15 mouse cellular contexts compared by ENCODE assay signal in the genomic region with DNA sequence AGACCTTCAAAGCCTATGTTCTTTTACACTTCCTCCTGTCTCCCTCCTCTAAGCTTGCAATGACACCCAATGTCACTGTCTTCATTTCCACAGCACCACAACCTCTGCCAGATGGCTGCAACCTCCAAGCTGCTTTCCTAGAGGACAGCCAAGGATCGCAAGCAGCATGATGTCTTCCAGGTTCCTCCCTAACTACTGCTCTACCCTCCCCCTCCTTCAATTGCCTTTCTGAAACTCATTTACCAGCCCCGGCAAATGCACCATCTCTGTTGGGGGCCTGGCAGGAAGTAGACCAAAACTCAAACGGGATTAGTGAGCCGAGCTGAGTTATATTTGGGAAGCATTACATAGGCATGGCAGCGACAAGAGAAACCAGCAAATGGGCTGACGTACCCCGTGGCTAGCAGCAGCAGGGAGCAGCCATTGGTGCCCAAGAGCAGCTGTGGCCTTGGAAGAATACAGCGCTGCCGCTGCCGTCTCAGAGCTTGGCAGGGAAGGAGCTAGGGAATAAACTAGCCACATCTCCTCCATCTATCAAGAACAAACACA.
DNase-seq lines count a peak whose midpoint lies in the region; ATAC-seq lines count a peak whose summit lies in the region.
"Had no signal": no experiment of that assay in that cellular context is flagged by ENCODE, and none has a peak within 500 bp of the region (broad histone marks: within the 10 kb centered on the region; RNA-seq: fewer than 3 reads in every experiment).

No protein-coding gene starts in this region.

- peak overlapping the region; percentile 26 for H3K27ac ChIP-seq in hindbrain, embryonic 13.5 days
- H3K27ac ChIP-seq in hindbrain, embryonic 10.5 days = no peak overlapping the region
- H3K27ac ChIP-seq: forebrain, embryonic 12.5 days; midbrain, embryonic 12.5 days; stomach, embryonic 15.5 days had no signal

- WGBS in hindbrain, embryonic 13.5 days = 42% methylated on average over 10 of the region's 10 CpGs
- WGBS in hindbrain, embryonic 10.5 days = 38% methylated on average over 10 of the region's 10 CpGs

- no peaks in the 10 kb centered on the region for H3K36me3 ChIP-seq in hindbrain, embryonic 13.5 days
- no peaks in the 10 kb centered on the region for H3K36me3 ChIP-seq in hindbrain, embryonic 10.5 days
- H3K36me3 ChIP-seq: forebrain, embryonic 12.5 days; midbrain, embryonic 12.5 days; stomach, embryonic 15.5 days had no signal

- no peaks in the 10 kb centered on the region for H3K9me3 ChIP-seq in hindbrain, embryonic 13.5 days
- 0 out of 2 replicates have a peak, but pooled peaks cover 5% of the 10 kb centered on the region for H3K9me3 ChIP-seq in hindbrain, embryonic 10.5 days
- H3K9me3 ChIP-seq: forebrain, embryonic 12.5 days; stomach, embryonic 15.5 days had no signal

- no peak overlapping the region for H3K9ac ChIP-seq in hindbrain, embryonic 13.5 days
- H3K9ac ChIP-seq: forebrain, embryonic 12.5 days; midbrain, embryonic 12.5 days; stomach, embryonic 15.5 days had no signal

- H3K27me3 ChIP-seq in hindbrain, embryonic 13.5 days = no peaks in the 10 kb centered on the region
- no peaks in the 10 kb centered on the region for H3K27me3 ChIP-seq in hindbrain, embryonic 10.5 days (ENCODE audit: insufficient read depth, poor library complexity, severe bottlenecking)
- H3K27me3 ChIP-seq: forebrain, embryonic 12.5 days; midbrain, embryonic 12.5 days; stomach, embryonic 15.5 days had no signal

- H3K4me3 ChIP-seq in hindbrain, embryonic 13.5 days = no peak overlapping the region
- H3K4me3 ChIP-seq in hindbrain, embryonic 10.5 days = no peak overlapping the region
- H3K4me3 ChIP-seq: forebrain, embryonic 12.5 days; midbrain, embryonic 12.5 days; stomach, embryonic 15.5 days had no signal

- H3K4me2 ChIP-seq in hindbrain, embryonic 13.5 days = 0 out of 2 replicates have a peak overlapping the region, but pooled peaks have one; percentile 15
- H3K4me2 ChIP-seq: forebrain, embryonic 12.5 days; midbrain, embryonic 12.5 days; stomach, embryonic 15.5 days had no signal

- DNase-seq in cerebellum, postnatal 25 days = peak; percentile 13 to 20
- no peak for DNase-seq in cerebellum, adult 11-12 months
- no peak for DNase-seq in hindbrain, embryonic 10.5 days (ENCODE audit: low spot score)
- peak; percentile 26 to 37 for DNase-seq in right cerebral cortex, postnatal 10 days (ENCODE audit: low spot score in 2 of 2)
- no peak for DNase-seq in right cerebral cortex, postnatal 4 days
- no peak for DNase-seq in adipocyte (ENCODE audit: low spot score)
- no peak for DNase-seq in testis, postnatal 10 days (ENCODE audit: low spot score)
- DNase-seq: B cell, adult 2 months; embryo, embryonic 11 days; kidney, adult 9 months; lung, adult 18-20 months had no signal

- ATAC-seq in hindbrain, embryonic 13.5 days (ENCODE audit: low FRiP score) = no peak

- H3K4me1 ChIP-seq in hindbrain, embryonic 13.5 days (replicated peaks) = peaks cover 6% of the 10 kb centered on the region; the same call in 1 of the 2 replicates
- H3K4me1 ChIP-seq in hindbrain, embryonic 10.5 days (replicated peaks) = 0 out of 2 replicates have a peak, but pooled peaks cover 4% of the 10 kb centered on the region
- H3K4me1 ChIP-seq: midbrain, embryonic 12.5 days; stomach, embryonic 15.5 days had no signal

Comparison
In these comparisons a context has a peak if more than half of its experiments do, and no peak if none do; other contexts are left out.
1. DNase-seq: peak in cerebellum, postnatal 25 days (2 of 2) and right cerebral cortex, postnatal 10 days (2 of 2); none in cerebellum, adult 11-12 months (single experiment), hindbrain, embryonic 10.5 days (single experiment), right cerebral cortex, postnatal 4 days (single experiment), adipocyte (single experiment) and testis, postnatal 10 days (single experiment).